Mouse (Mus musculus) adrenal gland, postnatal 14 days (tissue): Measurements from ENCODE around the gene Gm13083. TPM values are rescaled to one million over a fixed set of nuclear protein-coding genes. Genes with fewer than 3 reads are reported as not detected.
"Not testable (repeated sequence)": the region's sequence is repeated elsewhere in the genome, so short reads cannot be mapped to it uniquely, and the experiment has no call there.

Experiments used
- DNase-seq: peaks from one replicate; pipeline ENCODE4 v3.0.0; 2021; ENCODE audit warnings: mixed read lengths
- long read RNA-seq, 2 experiments: library from polyadenylated mRNA; stranded (forward); transcript quantifications; one replicate each; pipeline ENCODE4 v2.0.0; 2021
- total RNA-seq: library from RNA; stranded (reverse); gene quantifications from 2 replicates; pipeline ENCODE4 v1.2.3, GENCODE M21; 2021

Gene Gm13083
- total RNA-seq, result not detected in 2 replicates
- long read RNA-seq, experiment 1, result 0 reads
- long read RNA-seq, experiment 2, result 0 reads

- not testable (repeated sequence) for DNase-seq
Observed at GRCm38 (mm10) chr4:143614703-143615102, at the start of gene Gm13083. Gene Gm13083 (plus strand): TSS chr4:143615003.

- DNase-seq, result not testable (repeated sequence)
Observed at GRCm38 (mm10) chr4:143611927-143612326, 2.9 kb upstream of the Gm13083 start.

GRCm38 (mm10) chr4:143618101-143618500 is 3.3 kb downstream of the Gm13083 start:
- not testable (repeated sequence) for DNase-seq

- not testable (repeated sequence) for DNase-seq
Observed at GRCm38 (mm10) chr4:143657146-143657545, 42.3 kb downstream of the Gm13083 start, which contains the start of gene Gm13088. Gene Gm13088 (minus strand): TSS chr4:143657246.

Other genes starting within 250 kb of the Gm13083 start
- not detected in 2 replicates for gene Pramel1, start 220.6 kb upstream of the Gm13083 start, total RNA-seq
- gene Pramef8, start 202.6 kb upstream of the Gm13083 start, total RNA-seq, result 8.8 and 10.9 TPM in 2 replicates
- gene Oog4, start 164.7 kb upstream of the Gm13083 start, total RNA-seq, result not detected in 2 replicates
- gene Gm13043, start 103.7 kb upstream of the Gm13083 start, total RNA-seq, result not detected in 2 replicates
- gene Gm13040, start 79.0 kb upstream of the Gm13083 start, total RNA-seq, result not detected in 2 replicates
- gene BC080695, start 63.3 kb upstream of the Gm13083 start, total RNA-seq, result not detected in 2 replicates
- not detected in 2 replicates for gene Gm13057, start 63.3 kb upstream of the Gm13083 start, total RNA-seq
- gene Gm13088, start 42.2 kb downstream of the Gm13083 start, total RNA-seq, result not detected in 2 replicates
- not detected in 2 replicates for gene Gm13089, start 87.7 kb downstream of the Gm13083 start, total RNA-seq
- not detected in 2 replicates for gene Gm13078, start 104.5 kb downstream of the Gm13083 start, total RNA-seq
- not detected in 2 replicates for gene Gm13023, start 174.3 kb downstream of the Gm13083 start, total RNA-seq
- not detected in 2 replicates for gene Gm13084, start 201.1 kb downstream of the Gm13083 start, total RNA-seq
- gene Gm13103, start 231.5 kb downstream of the Gm13083 start, total RNA-seq, result not detected in 2 replicates